Mouse (Mus musculus) G1E (cell line): ENCODE data around the gene 4931428F04Rik.

Experiments used
- CTCF ChIP-seq: IDR thresholded peaks from 2 replicates; pipeline ENCODE4 v1.5.1; 2012; ENCODE audit warnings: low read depth, low read length, inconsistent platforms, mixed read lengths
- GATA1 ChIP-seq: IDR thresholded peaks from 2 replicates; pipeline ENCODE4 v1.6.1; 2012; ENCODE audit warnings: borderline replicate concordance, low read length, inconsistent platforms, mixed read lengths
- GATA2 ChIP-seq: IDR thresholded peaks from 2 replicates; pipeline ENCODE4 v1.6.1; 2012; ENCODE audit warnings: low read depth, low read length, inconsistent platforms, borderline replicate concordance
- POLR2AphosphoS5 ChIP-seq: IDR thresholded peaks from 2 replicates; pipeline ENCODE4 v1.6.1; 2012; ENCODE audit warnings: low read depth, low read length, inconsistent platforms; ENCODE audit not compliant: insufficient replicate concordance
- TAL1 ChIP-seq: conservative IDR thresholded peaks from 2 replicates; pipeline ENCODE4 v1.6.1; 2012; ENCODE audit warnings: low read depth, low read length, inconsistent platforms, mixed read lengths

DNA sequence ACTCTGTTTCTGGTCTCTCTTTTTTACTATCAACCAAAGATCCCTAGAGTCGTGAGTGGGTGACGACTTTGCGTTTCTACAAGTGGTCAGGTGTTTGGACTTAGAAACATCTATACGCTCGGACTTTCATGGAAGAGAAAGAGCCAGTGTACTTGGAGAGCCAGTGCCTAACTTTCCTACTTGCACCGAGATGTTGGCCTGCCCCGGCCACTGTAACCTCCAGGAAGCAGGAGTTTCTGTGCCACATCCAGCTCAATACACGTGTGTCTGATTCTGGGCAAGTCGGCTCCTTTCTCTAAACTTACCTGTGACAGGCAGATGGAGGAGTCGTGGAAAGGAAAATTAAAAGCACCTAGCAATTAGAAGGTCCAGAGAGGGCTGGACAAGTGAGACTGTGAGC, 13.8 kb downstream of the 4931428F04Rik start, which contains the start of gene Nol3:
- TF ChIP-seq CTCF (no peak), TAL1 (no peak), GATA2 (no peak), GATA1 (no peak), POLR2AphosphoS5 (no peak)
